ENCODE assay signal across 11 mouse cellular contexts in the genomic region with DNA sequence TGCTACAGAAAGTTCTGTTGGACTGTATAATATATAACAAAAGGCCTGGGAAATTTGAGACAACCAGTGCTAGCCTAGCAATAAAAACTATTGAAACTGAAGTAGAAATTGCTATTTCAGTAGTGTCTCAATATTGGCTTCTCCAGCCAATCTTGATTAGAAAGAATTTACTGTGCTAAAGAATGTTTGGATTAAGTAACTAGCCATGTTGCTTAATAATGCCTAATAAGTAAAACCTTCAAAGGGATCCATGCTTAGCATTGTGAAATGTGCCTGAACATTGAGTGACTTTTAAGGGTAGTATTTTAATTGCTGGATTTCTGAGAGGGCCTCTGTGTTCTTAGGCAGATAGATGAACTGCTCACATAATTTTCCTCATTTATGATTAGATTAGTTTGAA. TPM values are rescaled to one million over a fixed set of nuclear protein-coding genes. Genes with fewer than 3 reads are reported as not detected.
DNase-seq lines count a peak whose midpoint lies in the region; ATAC-seq and TF ChIP-seq lines count a peak whose summit lies in the region.
"Had no signal": no experiment of that assay in that cellular context is flagged by ENCODE, and none has a peak within 500 bp of the region (broad histone marks: within the 10 kb centered on the region; RNA-seq: fewer than 3 reads in every experiment).

No protein-coding gene starts in this region.

- intact Hi-C loops in gastrocnemius, postnatal 36 days (cut with DNase I), result no loop called here

- no peak overlapping the region for H3K9ac ChIP-seq in heart, embryonic 15.5 days
- H3K9ac ChIP-seq in midbrain, embryonic 13.5 days (replicated peaks), result peak overlapping the region; percentile 44; the same call in 1 of the 2 replicates
- H3K9ac ChIP-seq in midbrain, embryonic 16.5 days (ENCODE audit: low read depth, low read length), result no peak overlapping the region
- peak overlapping the region; percentile 98; the same call in 1 of the 2 replicates for H3K9ac ChIP-seq in hindbrain, embryonic 14.5 days
- H3K9ac ChIP-seq: lung, embryonic 15.5 days had no signal

- DNase-seq in heart, embryonic 10.5 days (ENCODE audit: low spot score), result no peak
- no peak for DNase-seq in hindbrain, embryonic 14.5 days (ENCODE audit: low spot score)
- DNase-seq in gastrocnemius, postnatal 36 days, result no peak
- DNase-seq: B cell, adult 2 months; cerebellum, adult 9-10 months had no signal

- H3K79me2 ChIP-seq in myocyte (ENCODE audit: control insufficient read depth, insufficient read depth), result peaks cover 61% of the 10 kb centered on the region

- peaks cover 38% of the 10 kb centered on the region for H3K4me1 ChIP-seq in heart, embryonic 15.5 days (replicated peaks)
- peaks cover 8% of the 10 kb centered on the region; the same call in 1 of the 2 replicates for H3K4me1 ChIP-seq in heart, embryonic 10.5 days
- H3K4me1 ChIP-seq in midbrain, embryonic 13.5 days (replicated peaks), result peaks cover 57% of the 10 kb centered on the region
- peaks cover 51% of the 10 kb centered on the region for H3K4me1 ChIP-seq in midbrain, embryonic 16.5 days (ENCODE audit: control insufficient read depth, insufficient read depth, low read length)
- H3K4me1 ChIP-seq in hindbrain, embryonic 14.5 days (replicated peaks; ENCODE audit: control insufficient read depth, insufficient read depth, low read length), result peaks cover 43% of the 10 kb centered on the region

- no peak overlapping the region for H3K27ac ChIP-seq in heart, embryonic 15.5 days
- H3K27ac ChIP-seq in heart, embryonic 10.5 days, result no peak overlapping the region
- H3K27ac ChIP-seq in midbrain, embryonic 13.5 days, result no peak overlapping the region
- no peak overlapping the region for H3K27ac ChIP-seq in midbrain, embryonic 16.5 days (ENCODE audit: low read length)
- no peak overlapping the region for H3K27ac ChIP-seq in hindbrain, embryonic 14.5 days
- H3K27ac ChIP-seq: lung, embryonic 15.5 days had no signal

- H3K9me3 ChIP-seq in heart, embryonic 15.5 days (replicated peaks), result no peaks in the 10 kb centered on the region
- H3K9me3 ChIP-seq in heart, embryonic 10.5 days, result no peaks in the 10 kb centered on the region
- H3K9me3 ChIP-seq in midbrain, embryonic 13.5 days, result no peaks in the 10 kb centered on the region
- H3K9me3 ChIP-seq in midbrain, embryonic 16.5 days (replicated peaks; ENCODE audit: control insufficient read depth, low read length, poor library complexity, severe bottlenecking), result no peaks in the 10 kb centered on the region
- no peaks in the 10 kb centered on the region for H3K9me3 ChIP-seq in hindbrain, embryonic 14.5 days (ENCODE audit: control insufficient read depth, low read length)
- H3K9me3 ChIP-seq: lung, embryonic 15.5 days had no signal

- 0 out of 2 replicates have a peak overlapping the region, but pooled peaks have one; percentile 2 for H3K4me2 ChIP-seq in heart, embryonic 15.5 days
- H3K4me2 ChIP-seq in midbrain, embryonic 13.5 days (replicated peaks), result peak overlapping the region; percentile 78
- no peak overlapping the region for H3K4me2 ChIP-seq in midbrain, embryonic 16.5 days (ENCODE audit: low read length)
- H3K4me2 ChIP-seq in hindbrain, embryonic 14.5 days (replicated peaks), result peak overlapping the region; percentile 92
- H3K4me2 ChIP-seq in myocyte (ENCODE audit: low read depth), result peak overlapping the region; percentile 90

- TF ChIP-seq POLR2A in myocyte (IDR thresholded peaks at IDR 0.05; ENCODE audit: insufficient read length, low read depth), result no peak

- no peaks in the 10 kb centered on the region for H3K27me3 ChIP-seq in heart, embryonic 15.5 days
- no peaks in the 10 kb centered on the region for H3K27me3 ChIP-seq in heart, embryonic 10.5 days (ENCODE audit: insufficient read depth, poor library complexity, severe bottlenecking)
- H3K27me3 ChIP-seq in midbrain, embryonic 13.5 days, result no peaks in the 10 kb centered on the region
- H3K27me3 ChIP-seq in midbrain, embryonic 16.5 days (ENCODE audit: control insufficient read depth, insufficient read depth, low read depth, low read length), result no peaks in the 10 kb centered on the region
- no peaks in the 10 kb centered on the region for H3K27me3 ChIP-seq in hindbrain, embryonic 14.5 days (ENCODE audit: control insufficient read depth, insufficient read depth, low read length)
- no peaks in the 10 kb centered on the region for H3K27me3 ChIP-seq in myocyte (ENCODE audit: control insufficient read depth, insufficient read depth, insufficient read length)
- H3K27me3 ChIP-seq: lung, embryonic 15.5 days had no signal

- ATAC-seq in heart, embryonic 15.5 days (replicated peaks; ENCODE audit: insufficient number of reproducible peaks, insufficient read depth, low FRiP score, low read depth), result no peak
- no peak for ATAC-seq in midbrain, embryonic 13.5 days
- no peak for ATAC-seq in midbrain, embryonic 16.5 days
- ATAC-seq in hindbrain, embryonic 14.5 days (ENCODE audit: low FRiP score), result no peak
- no peak for ATAC-seq in frontal cortex, adult (ENCODE audit: low TSS enrichment)

- no peak overlapping the region for H3ac ChIP-seq in myocyte (ENCODE audit: control insufficient read depth, insufficient read length)

- H3K36me3 ChIP-seq in heart, embryonic 15.5 days, result peaks cover 55% of the 10 kb centered on the region
- peaks cover 61% of the 10 kb centered on the region for H3K36me3 ChIP-seq in heart, embryonic 10.5 days
- peaks cover 50% of the 10 kb centered on the region for H3K36me3 ChIP-seq in midbrain, embryonic 13.5 days
- peaks cover 22% of the 10 kb centered on the region for H3K36me3 ChIP-seq in midbrain, embryonic 16.5 days (ENCODE audit: control insufficient read depth, insufficient read depth, low read length)
- peaks cover 65% of the 10 kb centered on the region for H3K36me3 ChIP-seq in hindbrain, embryonic 14.5 days (replicated peaks; ENCODE audit: control insufficient read depth, insufficient read depth)
- peaks cover 47% of the 10 kb centered on the region for H3K36me3 ChIP-seq in myocyte (ENCODE audit: control insufficient read depth, insufficient read depth)

- H3K4me3 ChIP-seq in heart, embryonic 15.5 days, result no peak overlapping the region
- no peak overlapping the region; the same call in 1 of the 2 replicates for H3K4me3 ChIP-seq in heart, embryonic 10.5 days
- peak overlapping the region; percentile 83; the same call in 1 of the 2 replicates for H3K4me3 ChIP-seq in midbrain, embryonic 13.5 days (replicated peaks)
- H3K4me3 ChIP-seq in midbrain, embryonic 16.5 days (ENCODE audit: low read depth, low read length), result no peak overlapping the region
- no peak overlapping the region for H3K4me3 ChIP-seq in hindbrain, embryonic 14.5 days (replicated peaks; ENCODE audit: low read length)
- no peak overlapping the region for H3K4me3 ChIP-seq in myocyte

TF ChIP-seq in myocyte, 11 proteins besides CTCF, POLR2A, EP300 and RAD21:
- TF ChIP-seq MAX (IDR thresholded peaks at IDR 0.05; ENCODE audit: low read depth), result no peak
- TF ChIP-seq TCF12 (IDR thresholded peaks at IDR 0.05; ENCODE audit: insufficient read depth, poor library complexity, severe bottlenecking), result no peak
- TF ChIP-seq USF1 (IDR thresholded peaks at IDR 0.05; ENCODE audit: low read depth), result no peak
- TF ChIP-seq POLR2AphosphoS2 (IDR thresholded peaks at IDR 0.05; ENCODE audit: insufficient read length, low read depth), result no peak
- TF ChIP-seq CEBPB (IDR thresholded peaks at IDR 0.05; ENCODE audit: insufficient read depth, poor library complexity, severe bottlenecking), result no peak
- TF ChIP-seq MYOG (IDR thresholded peaks at IDR 0.05; ENCODE audit: control insufficient read depth in 1 of 3, insufficient read depth in 1 of 3, insufficient read length in 2 of 3, low read depth in 2 of 3), result no peak
- no peak for TF ChIP-seq E2F4 (IDR thresholded peaks at IDR 0.05; ENCODE audit: insufficient read depth)
- no peak for TF ChIP-seq REST (IDR thresholded peaks at IDR 0.05; ENCODE audit: insufficient read depth, insufficient read length)
- no peak for TF ChIP-seq SRF (IDR thresholded peaks at IDR 0.05; ENCODE audit: control insufficient read depth, insufficient read length, low read depth)
- TF ChIP-seq TCF3 (IDR thresholded peaks at IDR 0.05; ENCODE audit: insufficient read length, low read depth), result no peak
- no peak for TF ChIP-seq MYOD1 (IDR thresholded peaks at IDR 0.05; ENCODE audit: control insufficient read depth in 1 of 3, insufficient read length in 2 of 3, low read depth in 2 of 3)

RNA-seq across cellular contexts. Expression of gene Dnaja1, which starts 3.6 kb away (rescaled TPM):
- 241 and 250 TPM in 2 replicates for polyA plus RNA-seq in heart, embryonic 15.5 days (2015; fragmentation: Nextera tagmentation; extraction: Ambion mirVana)
- polyA plus RNA-seq in heart, embryonic 10.5 days (2016; fragmentation: Nextera tagmentation; extraction: Ambion mirVana), result 332 and 445 TPM in 2 replicates
- polyA plus RNA-seq in midbrain, embryonic 13.5 days (2015; fragmentation: Nextera tagmentation; extraction: Ambion mirVana), result 760 and 762 TPM in 2 replicates
- polyA plus RNA-seq in midbrain, embryonic 16.5 days (2015; fragmentation: Nextera tagmentation; extraction: Ambion mirVana), result 659 and 720 TPM in 2 replicates
- 635 and 648 TPM in 2 replicates for polyA plus RNA-seq in hindbrain, embryonic 14.5 days (2014; fragmentation: Nextera tagmentation; extraction: Ambion mirVana)
- polyA plus RNA-seq in myocyte (2012; fragmentation: generic; extraction: Trizol), result 68.3 TPM
- total RNA-seq in gastrocnemius, postnatal 36 days (2021), result 10 to 100 TPM; 31.8 to 38.3 TPM

RNA-seq across cellular contexts. Expression of gene Aptx, which starts 22.6 kb away (rescaled TPM):
- polyA plus RNA-seq in heart, embryonic 15.5 days (2015; fragmentation: Nextera tagmentation; extraction: Ambion mirVana), result 21.9 and 27.0 TPM in 2 replicates
- polyA plus RNA-seq in heart, embryonic 10.5 days (2016; fragmentation: Nextera tagmentation; extraction: Ambion mirVana), result 29.4 and 32.2 TPM in 2 replicates
- 56.9 and 59.5 TPM in 2 replicates for polyA plus RNA-seq in midbrain, embryonic 13.5 days (2015; fragmentation: Nextera tagmentation; extraction: Ambion mirVana)
- polyA plus RNA-seq in midbrain, embryonic 16.5 days (2015; fragmentation: Nextera tagmentation; extraction: Ambion mirVana), result 46.7 and 50.6 TPM in 2 replicates
- 40.3 and 42.1 TPM in 2 replicates for polyA plus RNA-seq in hindbrain, embryonic 14.5 days (2014; fragmentation: Nextera tagmentation; extraction: Ambion mirVana)
- 20.4 TPM for polyA plus RNA-seq in myocyte (2012; fragmentation: generic; extraction: Trizol)
- 10 to 100 TPM; 14.4 to 15.5 TPM for total RNA-seq in gastrocnemius, postnatal 36 days (2021)

RNA-seq across cellular contexts. Expression of gene Smu1, which starts 32.2 kb away (rescaled TPM):
- polyA plus RNA-seq in heart, embryonic 15.5 days (2015; fragmentation: Nextera tagmentation; extraction: Ambion mirVana), result 83.8 and 101 TPM in 2 replicates
- polyA plus RNA-seq in heart, embryonic 10.5 days (2016; fragmentation: Nextera tagmentation; extraction: Ambion mirVana), result 125 and 158 TPM in 2 replicates
- polyA plus RNA-seq in midbrain, embryonic 13.5 days (2015; fragmentation: Nextera tagmentation; extraction: Ambion mirVana), result 144 and 149 TPM in 2 replicates
- 110 and 117 TPM in 2 replicates for polyA plus RNA-seq in midbrain, embryonic 16.5 days (2015; fragmentation: Nextera tagmentation; extraction: Ambion mirVana)
- 120 and 122 TPM in 2 replicates for polyA plus RNA-seq in hindbrain, embryonic 14.5 days (2014; fragmentation: Nextera tagmentation; extraction: Ambion mirVana)
- 67.5 TPM for polyA plus RNA-seq in myocyte (2012; fragmentation: generic; extraction: Trizol)
- 10 to 100 TPM; 23.7 to 28.3 TPM for total RNA-seq in gastrocnemius, postnatal 36 days (2021)

Comparison
In these comparisons a context has a peak if more than half of its experiments do, and no peak if none do; other contexts are left out.
1. H3K9ac ChIP-seq: peak in midbrain, embryonic 13.5 days (single experiment) and hindbrain, embryonic 14.5 days (single experiment); none in heart, embryonic 15.5 days (single experiment) and midbrain, embryonic 16.5 days (single experiment).